9 mouse cellular contexts compared by ENCODE assay signal in genomic region chr11:80042615-80043418, GRCm38 (mm10). TPM values are rescaled to one million over a fixed set of nuclear protein-coding genes. Genes with fewer than 3 reads are reported as not detected.
DNase-seq lines count a peak whose midpoint lies in the region; ATAC-seq and TF ChIP-seq lines count a peak whose summit lies in the region.
"Had no signal": no experiment of that assay in that cellular context is flagged by ENCODE, and none has a peak within 500 bp of the region (broad histone marks: within the 10 kb centered on the region; RNA-seq: fewer than 3 reads in every experiment).

No protein-coding gene starts in this region.

- no peaks in the 10 kb centered on the region for H3K4me1 ChIP-seq in forebrain, embryonic 14.5 days (ENCODE audit: control insufficient read depth, insufficient read depth, low read length)
- no peaks in the 10 kb centered on the region for H3K4me1 ChIP-seq in forebrain, embryonic 13.5 days
- H3K4me1 ChIP-seq in lung, postnatal 0 days (ENCODE audit: insufficient read depth, low read depth, low read length): no peaks in the 10 kb centered on the region
- H3K4me1 ChIP-seq: limb, embryonic 12.5 days had no signal

- TF ChIP-seq CTCF in lung, postnatal 0 days (IDR thresholded peaks at IDR 0.05): peak; percentile 84

- 56% methylated on average over 10 of the region's 10 CpGs for WGBS in forebrain, embryonic 14.5 days
- 56% methylated on average over 10 of the region's 10 CpGs for WGBS in forebrain, embryonic 13.5 days
- 48% methylated on average over 10 of the region's 10 CpGs for whole genome bisulfite sequencing in lung, postnatal 0 days

- no peak overlapping the region for H3K4me2 ChIP-seq in forebrain, embryonic 14.5 days (ENCODE audit: low read length)
- no peak overlapping the region for H3K4me2 ChIP-seq in forebrain, embryonic 13.5 days
- no peak overlapping the region for H3K4me2 ChIP-seq in lung, postnatal 0 days (replicated peaks; ENCODE audit: low read depth, low read length)
- H3K4me2 ChIP-seq: limb, embryonic 12.5 days had no signal

- no peak for TF ChIP-seq EP300 in lung, postnatal 0 days (IDR thresholded peaks at IDR 0.05)

- H3K36me3 ChIP-seq in forebrain, embryonic 14.5 days (ENCODE audit: control insufficient read depth, insufficient read depth, low read length): peaks cover 11% of the 10 kb centered on the region
- peaks cover 15% of the 10 kb centered on the region for H3K36me3 ChIP-seq in forebrain, embryonic 13.5 days (ENCODE audit: poor library complexity, severe bottlenecking)
- H3K36me3 ChIP-seq in lung, postnatal 0 days (ENCODE audit: insufficient read depth, low read length): 0 out of 2 replicates have a peak, but pooled peaks cover 3% of the 10 kb centered on the region

- H3K9me3 ChIP-seq in forebrain, embryonic 14.5 days (replicated peaks; ENCODE audit: control insufficient read depth, low read length): no peaks in the 10 kb centered on the region
- H3K9me3 ChIP-seq in forebrain, embryonic 13.5 days (replicated peaks): no peaks in the 10 kb centered on the region
- H3K9me3 ChIP-seq in lung, postnatal 0 days (ENCODE audit: low read length): no peaks in the 10 kb centered on the region
- H3K9me3 ChIP-seq: limb, embryonic 12.5 days had no signal

- H3K27me3 ChIP-seq in forebrain, embryonic 14.5 days (replicated peaks; ENCODE audit: control insufficient read depth, insufficient read depth, low read length): no peaks in the 10 kb centered on the region
- H3K27me3 ChIP-seq in forebrain, embryonic 13.5 days: no peaks in the 10 kb centered on the region
- H3K27me3 ChIP-seq in lung, postnatal 0 days (replicated peaks; ENCODE audit: insufficient read depth, low read length): no peaks in the 10 kb centered on the region
- H3K27me3 ChIP-seq: limb, embryonic 12.5 days had no signal

- ATAC-seq in forebrain, embryonic 14.5 days: no peak
- ATAC-seq in forebrain, embryonic 13.5 days: no peak
- peak; percentile 67 for ATAC-seq in inflammation-experienced regulatory T-cells, adult 6 months
- ATAC-seq in lung, postnatal 0 days: peak; percentile 50; the same call in 1 of the 2 replicates

- H3K27ac ChIP-seq in forebrain, embryonic 14.5 days (ENCODE audit: low read depth, low read length): no peak overlapping the region
- no peak overlapping the region for H3K27ac ChIP-seq in forebrain, embryonic 13.5 days
- H3K27ac ChIP-seq in lung, postnatal 0 days (ENCODE audit: low read length): no peak overlapping the region
- H3K27ac ChIP-seq: limb, embryonic 12.5 days had no signal

- no peak overlapping the region for H3K9ac ChIP-seq in forebrain, embryonic 14.5 days (ENCODE audit: low read length)
- H3K9ac ChIP-seq in forebrain, embryonic 13.5 days: no peak overlapping the region
- no peak overlapping the region for H3K9ac ChIP-seq in lung, postnatal 0 days (replicated peaks; ENCODE audit: low read depth)
- H3K9ac ChIP-seq: limb, embryonic 12.5 days had no signal

- H3K4me3 ChIP-seq in forebrain, embryonic 14.5 days (ENCODE audit: low read depth, low read length): no peak overlapping the region
- H3K4me3 ChIP-seq in forebrain, embryonic 13.5 days: no peak overlapping the region
- no peak overlapping the region for H3K4me3 ChIP-seq in lung, postnatal 0 days (ENCODE audit: low read depth, low read length)
- H3K4me3 ChIP-seq: limb, embryonic 12.5 days had no signal

- DNase-seq in forebrain, embryonic 14.5 days (ENCODE audit: low spot score): peak; percentile 62
- DNase-seq in urinary bladder, postnatal 25 days (ENCODE audit: low spot score): peak; percentile 18
- no peak for DNase-seq in urinary bladder, postnatal 4 days (ENCODE audit: low spot score in 2 of 2)
- peak; percentile 62 for DNase-seq in embryo, embryonic 10 days (ENCODE audit: low spot score)
- peak; percentile 76 for DNase-seq in lung, postnatal 0 days (ENCODE audit: low spot score)
- peak; percentile 49 to 57 for DNase-seq in spleen, postnatal 36 days (ENCODE audit: low spot score in 2 of 2)

RNA-seq across cellular contexts. Expression of gene Crlf3, which starts 38.0 kb away (rescaled TPM):
- polyA plus RNA-seq in forebrain, embryonic 14.5 days (2014; fragmentation: Nextera tagmentation; extraction: Ambion mirVana): 17.6 and 18.7 TPM in 2 replicates
- 24.1 and 24.8 TPM in 2 replicates for polyA plus RNA-seq in forebrain, embryonic 13.5 days (2015; fragmentation: Nextera tagmentation; extraction: Ambion mirVana)
- polyA plus RNA-seq in inflammation-experienced regulatory T-cells, adult 6 months (2017; shearing (Covaris generic)): 100 to 1,000 TPM in 2 of 3 experiments, 10 to 100 TPM in 1; 98.6 to 123 (median 113) TPM
- 40.8 and 42.4 TPM in 2 replicates for polyA plus RNA-seq in lung, postnatal 0 days (2015; fragmentation: Nextera tagmentation; extraction: Ambion mirVana)

RNA-seq across cellular contexts. Expression of gene Atad5, which starts 46.4 kb away (rescaled TPM):
- 8.8 and 9.0 TPM in 2 replicates for polyA plus RNA-seq in forebrain, embryonic 14.5 days (2014; fragmentation: Nextera tagmentation; extraction: Ambion mirVana)
- 13.2 and 14.0 TPM in 2 replicates for polyA plus RNA-seq in forebrain, embryonic 13.5 days (2015; fragmentation: Nextera tagmentation; extraction: Ambion mirVana)
- polyA plus RNA-seq in inflammation-experienced regulatory T-cells, adult 6 months (2017; shearing (Covaris generic)): 1 to 10 TPM; 2.6 to 8.1 (median 3.1) TPM
- 1.7 and 2.0 TPM in 2 replicates for polyA plus RNA-seq in lung, postnatal 0 days (2015; fragmentation: Nextera tagmentation; extraction: Ambion mirVana)

RNA-seq across cellular contexts. Expression of gene Suz12, which starts 49.9 kb away (rescaled TPM):
- 19.4 and 23.6 TPM in 2 replicates for polyA plus RNA-seq in forebrain, embryonic 14.5 days (2014; fragmentation: Nextera tagmentation; extraction: Ambion mirVana)
- 31.9 and 33.3 TPM in 2 replicates for polyA plus RNA-seq in forebrain, embryonic 13.5 days (2015; fragmentation: Nextera tagmentation; extraction: Ambion mirVana)
- polyA plus RNA-seq in inflammation-experienced regulatory T-cells, adult 6 months (2017; shearing (Covaris generic)): 10 to 100 TPM; 34.6 to 40.3 (median 37.6) TPM
- 9.7 and 12.4 TPM in 2 replicates for polyA plus RNA-seq in lung, postnatal 0 days (2015; fragmentation: Nextera tagmentation; extraction: Ambion mirVana)

Comparison
In these comparisons a context has a peak if more than half of its experiments do, and no peak if none do; other contexts are left out.
1. DNase-seq: peak in forebrain, embryonic 14.5 days (single experiment), urinary bladder, postnatal 25 days (single experiment), embryo, embryonic 10 days (single experiment), lung, postnatal 0 days (single experiment) and spleen, postnatal 36 days (2 of 2); none in urinary bladder, postnatal 4 days (0 of 2).
2. ATAC-seq: peak in inflammation-experienced regulatory T-cells, adult 6 months (single experiment) and lung, postnatal 0 days (single experiment); none in forebrain, embryonic 14.5 days (single experiment) and forebrain, embryonic 13.5 days (single experiment).